Mouse (Mus musculus) lung, adult 2 months (tissue): ENCODE measurements around the gene Cdc25b. TPM values are rescaled to one million over a fixed set of nuclear protein-coding genes. Genes with fewer than 3 reads are reported as not detected.
A peak's percentile ranks its signal among the peaks of the same experiment; 100 is the strongest.

Experiments
- DNase-seq: peaks from one replicate; pipeline ENCODE4 v3.0.0; 2022
- H3K4me1 ChIP-seq: fragments of 200-500 bp; 2 replicates; pipeline ENCODE4 v1.6.1; 2011; ENCODE audit warnings: low read length; ENCODE audit not compliant: control insufficient read depth, insufficient read depth
- H3K4me3 ChIP-seq: fragments of 200-500 bp; replicated peaks from 2 replicates; pipeline ENCODE3; 2011; ENCODE audit warnings: low read depth, mild to moderate bottlenecking, control low read depth, low read length; ENCODE audit errors: extremely low read depth
- CTCF ChIP-seq: fragments of 200-500 bp; IDR thresholded peaks from 2 replicates; pipeline ENCODE4 v1.5.1; 2011; ENCODE audit warnings: mild to moderate bottlenecking, low read length, control low read depth; ENCODE audit not compliant: insufficient read depth
- POLR2A ChIP-seq: fragments of 200-500 bp; IDR thresholded peaks from 2 replicates; pipeline ENCODE4 v1.6.1; 2011; ENCODE audit warnings: low read depth, mild to moderate bottlenecking, control low read depth, low read length, borderline replicate concordance; ENCODE audit errors: extremely low read depth
- WGBS: fragments of 180-500 bp; shearing (Covaris S2); methylation state at CpG from one replicate; pipeline ENCODE4 v1.1.7; 2018; 5-methylcytosine and 5-hydroxymethylcytosine counted together
- polyA plus RNA-seq: library from polyadenylated mRNA; depleted of rRNA; stranded (reverse); fragments of >200 nt; gene quantifications from 2 replicates; pipeline ENCODE4 v1.2.3, GENCODE M21; 2012

Cdc25b gene
- polyA plus RNA-seq, 1 experiment: 39.1 TPM

DNA sequence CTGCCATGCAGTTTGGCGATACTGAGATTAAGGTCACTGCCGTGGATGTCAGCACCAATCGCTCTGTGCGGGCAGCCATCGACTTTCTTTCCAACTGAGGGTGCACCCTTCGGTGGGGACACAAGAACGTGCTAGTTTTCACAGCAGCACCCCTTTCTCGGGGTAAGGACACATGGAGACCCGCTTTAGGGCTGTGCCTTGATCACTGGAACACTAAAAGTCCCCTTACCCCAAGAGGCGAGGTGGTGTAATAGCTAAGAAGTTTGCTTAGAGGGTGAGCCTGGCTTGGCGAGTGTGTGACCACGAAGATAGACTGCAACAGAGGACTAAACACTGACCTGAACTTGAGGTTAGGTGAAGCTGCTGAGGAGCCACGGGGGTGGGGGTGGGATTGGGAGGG lies 41.6 kb upstream of the Cdc25b start:
- peaks cover 5% of the 10 kb centered on the region for H3K4me1 ChIP-seq
- TF ChIP-seq POLR2A: 0 out of 2 replicates have a peak, but pooled peaks have one; percentile 4
- TF ChIP-seq CTCF: no peak
- no peak for DNase-seq
- no peak overlapping the region for H3K4me3 ChIP-seq
- WGBS: 66% methylated on average over 13 of the region's 13 CpGs

DNA sequence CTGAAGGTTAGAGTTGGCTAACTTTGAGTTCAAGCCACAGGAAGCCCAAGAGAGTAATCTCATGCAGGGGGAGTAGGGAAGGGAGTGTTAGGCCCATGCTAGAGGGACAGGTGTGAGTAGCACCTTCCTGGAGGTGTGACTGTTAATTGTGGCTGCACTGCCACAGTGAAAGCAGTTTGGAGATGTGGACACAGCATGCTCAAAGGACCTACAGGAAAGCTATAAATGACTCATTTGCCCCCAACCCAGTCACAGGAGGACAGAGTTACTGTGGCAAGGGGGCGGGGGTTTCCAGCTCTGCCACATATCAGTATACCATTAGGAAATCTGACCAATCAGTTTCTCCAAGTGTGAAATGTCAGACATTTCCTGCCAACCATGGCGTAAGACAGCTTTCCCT lies 41.2 kb upstream of the Cdc25b start:
- peaks cover 3% of the 10 kb centered on the region; the same call in 1 of the 2 replicates for H3K4me1 ChIP-seq
- WGBS: 75% methylated on average over 2 of the region's 2 CpGs
- no peak for TF ChIP-seq CTCF
- no peak for TF ChIP-seq POLR2A
- no peak for DNase-seq
- H3K4me3 ChIP-seq: no peak overlapping the region

DNA sequence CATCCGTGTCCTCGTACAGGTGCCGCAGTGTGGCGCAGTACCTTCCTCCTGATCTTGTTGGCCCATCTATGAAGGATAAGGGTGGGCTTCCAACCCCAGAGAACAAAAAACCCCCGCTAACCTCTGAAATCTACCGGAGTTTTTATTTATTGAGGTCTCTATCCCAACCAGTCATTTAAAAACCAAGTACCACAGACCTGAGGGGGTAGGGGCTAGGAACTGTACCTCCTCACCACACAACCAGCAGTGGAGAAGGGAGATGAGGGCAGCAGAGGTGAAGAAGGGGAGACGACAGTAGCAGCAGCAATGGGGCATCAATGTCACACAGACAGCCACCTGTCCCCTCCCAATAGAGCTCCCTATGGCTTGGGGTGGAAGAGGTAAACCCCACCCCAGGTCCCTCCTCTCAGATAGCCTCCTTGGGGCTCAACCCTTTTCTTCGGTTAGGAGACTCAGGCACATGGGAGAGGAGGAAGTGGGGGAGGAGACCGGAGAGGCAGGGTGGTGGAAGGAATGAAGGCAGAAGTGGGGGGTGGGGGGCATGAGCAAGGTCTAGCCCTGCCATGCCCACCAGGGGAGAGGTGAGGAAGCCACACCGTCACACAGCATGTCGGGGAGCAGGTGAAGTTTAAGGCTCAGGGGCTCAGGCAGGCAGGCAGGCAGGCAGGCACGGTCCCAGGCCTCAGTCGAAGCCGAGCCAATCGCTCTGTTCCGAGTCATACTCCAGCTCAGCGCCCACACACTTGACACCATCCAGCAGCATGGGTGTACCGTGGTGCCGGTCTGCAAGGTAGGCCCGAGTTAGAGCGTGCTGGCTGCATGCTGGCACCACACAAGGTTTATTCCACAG lies 40.3 kb upstream of the Cdc25b start:
- no peaks in the 10 kb centered on the region for H3K4me1 ChIP-seq
- DNase-seq: no peak
- 75% methylated on average over 21 of the region's 21 CpGs for WGBS
- no peak overlapping the region for H3K4me3 ChIP-seq
- TF ChIP-seq POLR2A: no peak; the same call in 1 of the 2 replicates
- no peak for TF ChIP-seq CTCF

DNA sequence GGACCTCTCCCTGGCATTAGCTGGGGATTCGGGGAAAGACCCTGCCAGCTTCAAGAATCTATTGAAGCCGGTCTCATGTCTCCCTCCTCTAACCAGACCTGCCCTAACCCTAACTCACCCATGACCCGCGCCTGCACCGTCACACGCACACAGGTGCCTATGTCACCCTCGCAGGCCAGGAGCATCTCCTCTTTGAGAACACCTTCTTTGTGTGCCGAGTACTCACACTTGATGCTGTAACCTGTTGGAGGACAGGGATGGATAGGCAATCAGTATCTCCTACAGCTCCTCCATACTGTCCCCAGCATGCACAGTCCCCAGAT lies 39.7 kb upstream of the Cdc25b start:
- 94% methylated on average over 8 of the region's 8 CpGs for WGBS

DNA sequence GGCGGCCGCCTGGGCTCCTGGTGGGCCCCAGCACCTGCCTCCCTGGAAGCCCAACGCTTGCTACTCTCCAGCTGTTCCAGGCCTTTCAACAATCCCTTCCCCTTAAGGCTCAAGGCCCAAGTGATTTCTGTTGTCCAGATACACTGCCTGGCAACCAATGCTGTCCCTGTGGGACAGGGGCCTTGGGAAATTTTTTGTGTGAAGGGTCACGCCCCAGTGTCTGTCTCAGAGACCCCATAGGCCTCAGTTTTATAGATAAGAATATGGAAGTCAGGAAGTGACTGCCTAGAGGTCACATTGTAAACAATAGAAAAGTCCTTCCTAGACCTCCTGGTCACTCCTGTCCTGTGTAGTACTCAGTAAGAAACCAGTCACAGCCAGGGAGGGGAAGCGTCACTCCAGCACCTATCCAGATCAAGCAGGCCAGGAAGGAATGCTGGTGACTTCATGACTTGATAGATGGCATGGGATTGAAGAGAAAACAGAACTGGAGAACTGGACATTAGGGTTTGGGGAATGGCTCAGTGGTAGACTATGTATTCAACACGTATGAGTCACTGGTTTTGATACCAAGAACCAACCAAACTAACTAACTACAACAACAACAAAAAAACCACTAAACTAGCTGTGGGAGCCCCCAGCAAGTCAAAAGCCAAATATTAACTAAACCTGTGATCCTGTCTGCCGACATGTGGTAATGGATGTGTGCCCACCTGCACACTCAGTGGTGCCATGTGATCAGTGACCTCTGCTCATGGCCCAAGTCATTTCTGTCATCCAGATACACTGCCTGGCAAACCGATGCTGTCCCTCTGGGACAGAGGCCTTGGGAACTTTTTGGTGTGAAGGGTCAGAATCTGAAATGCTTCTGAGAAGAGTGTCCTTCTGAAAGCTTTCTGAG lies 38.1 kb upstream of the Cdc25b start:
- TF ChIP-seq POLR2A (no peak), CTCF (no peak)
- Histone ChIP-seq H3K4me1 (no peaks in the 10 kb centered on the region), H3K4me3 (no peak overlapping the region)
- no peak for DNase-seq
- 76% methylated on average over 8 of the region's 8 CpGs for WGBS

More for the DNA sequence above, 39.7 kb upstream of the Cdc25b start:
- no peak overlapping the region for H3K4me3 ChIP-seq
- no peaks in the 10 kb centered on the region for H3K4me1 ChIP-seq
- no peak for DNase-seq
- TF ChIP-seq CTCF: no peak
- peak; percentile 16; the same call in 1 of the 2 replicates for TF ChIP-seq POLR2A

DNA sequence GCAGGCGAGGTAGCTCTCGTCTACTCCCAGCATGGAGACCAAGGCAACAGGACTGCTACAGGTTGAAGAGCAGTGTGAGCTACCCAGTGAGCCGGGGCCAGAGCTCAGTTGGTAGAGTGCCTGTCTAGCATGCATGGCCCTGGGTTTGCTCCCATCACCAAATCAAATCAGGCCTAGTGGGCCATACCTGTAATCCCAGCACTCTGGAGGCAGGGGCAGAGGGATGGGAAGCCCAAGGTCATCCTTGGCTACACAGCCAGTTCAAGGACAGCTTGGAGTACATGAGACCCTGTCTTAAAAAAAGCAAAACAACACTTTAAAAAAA lies 37.5 kb upstream of the Cdc25b start:
- no peak for DNase-seq
- 96% methylated on average over 3 of the region's 3 CpGs for WGBS
- H3K4me3 ChIP-seq: no peak overlapping the region
- TF ChIP-seq POLR2A (0 out of 2 replicates have a peak, but pooled peaks have one; percentile 12), CTCF (no peak)
- no peaks in the 10 kb centered on the region for H3K4me1 ChIP-seq

DNA sequence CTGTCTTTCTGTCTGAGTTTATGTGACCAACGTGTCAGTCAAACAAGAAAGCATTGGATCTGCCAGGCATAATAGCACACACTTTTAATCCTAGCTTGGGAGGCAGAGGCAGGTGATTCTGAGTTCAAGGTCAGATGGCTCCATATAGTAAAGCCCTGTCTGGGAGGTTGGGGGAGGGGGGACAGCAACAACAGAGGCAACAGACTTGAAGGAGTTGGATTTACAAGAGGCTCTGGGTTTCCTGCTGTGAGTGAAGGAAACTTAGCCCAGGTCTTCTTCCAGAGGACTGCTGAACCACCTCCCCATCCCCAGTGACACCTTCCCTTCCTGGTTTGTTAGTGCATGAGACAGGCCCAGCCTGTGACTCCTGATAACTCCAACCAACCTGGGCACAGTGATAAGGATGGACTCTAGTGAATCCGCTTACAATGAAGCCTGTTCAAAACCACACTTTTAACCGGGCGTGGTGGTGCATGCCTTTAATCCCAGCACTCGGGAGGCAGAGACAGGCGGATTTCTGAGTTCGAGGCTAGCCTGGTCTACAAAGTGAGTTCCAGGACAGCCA lies 34.5 kb upstream of the Cdc25b start:
- 89% methylated on average over 7 of the region's 7 CpGs for WGBS

DNA sequence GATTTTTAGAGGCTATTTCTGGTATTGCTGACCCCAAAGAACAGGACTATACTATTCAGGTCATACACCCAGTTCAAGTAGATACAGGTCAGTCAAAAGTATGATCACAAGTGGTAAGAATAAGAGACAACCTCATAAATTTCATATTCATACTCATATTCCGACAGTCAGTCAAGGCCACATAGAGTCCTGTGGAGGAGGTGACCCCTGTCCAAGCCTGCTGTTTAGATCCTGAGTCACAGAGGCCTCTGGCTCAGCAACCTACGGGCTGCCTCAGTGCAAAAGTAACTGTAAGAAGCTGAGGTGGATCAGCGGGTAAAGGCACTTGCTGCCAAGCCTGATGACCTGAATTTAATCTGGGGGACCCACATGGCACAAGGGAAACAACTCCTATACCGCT lies 32.7 kb upstream of the Cdc25b start:
- WGBS: 84% methylated on average over 4 of the region's 4 CpGs
- no peak for DNase-seq
- no peak overlapping the region for H3K4me3 ChIP-seq
- TF ChIP-seq POLR2A: no peak
- no peak for TF ChIP-seq CTCF
- peaks cover 2% of the 10 kb centered on the region; the same call in 1 of the 2 replicates for H3K4me1 ChIP-seq

More for the DNA sequence above, 34.5 kb upstream of the Cdc25b start:
- no peak for TF ChIP-seq CTCF
- TF ChIP-seq POLR2A: no peak
- Histone ChIP-seq H3K4me1 (peaks cover 2% of the 10 kb centered on the region; the same call in 1 of the 2 replicates), H3K4me3 (no peak overlapping the region)
- no peak for DNase-seq

DNA sequence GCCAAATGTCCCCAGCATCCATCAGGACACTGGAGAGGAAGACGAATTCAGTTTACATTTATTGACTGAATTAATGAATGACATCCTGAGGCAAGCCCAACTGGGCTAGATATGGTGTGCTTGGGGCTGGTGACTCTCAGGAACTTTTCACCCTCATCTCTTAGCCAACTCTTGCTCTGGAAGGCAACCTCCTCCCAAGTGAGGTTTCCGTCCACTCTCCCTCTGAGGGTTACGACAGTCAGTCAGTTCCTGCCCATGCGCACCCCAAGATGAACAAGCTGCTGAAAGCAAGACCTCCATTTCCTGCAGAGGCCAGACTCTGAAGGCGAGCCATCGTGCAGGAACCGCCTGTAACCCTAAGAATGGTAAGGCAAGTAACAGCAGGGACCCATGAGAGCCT lies 29.8 kb upstream of the Cdc25b start:
- TF ChIP-seq POLR2A (no peak), CTCF (no peak)
- Histone ChIP-seq H3K4me1 (peaks cover 2% of the 10 kb centered on the region; the same call in 1 of the 2 replicates), H3K4me3 (no peak overlapping the region)
- WGBS: 77% methylated on average over 7 of the region's 7 CpGs
- no peak for DNase-seq

DNA sequence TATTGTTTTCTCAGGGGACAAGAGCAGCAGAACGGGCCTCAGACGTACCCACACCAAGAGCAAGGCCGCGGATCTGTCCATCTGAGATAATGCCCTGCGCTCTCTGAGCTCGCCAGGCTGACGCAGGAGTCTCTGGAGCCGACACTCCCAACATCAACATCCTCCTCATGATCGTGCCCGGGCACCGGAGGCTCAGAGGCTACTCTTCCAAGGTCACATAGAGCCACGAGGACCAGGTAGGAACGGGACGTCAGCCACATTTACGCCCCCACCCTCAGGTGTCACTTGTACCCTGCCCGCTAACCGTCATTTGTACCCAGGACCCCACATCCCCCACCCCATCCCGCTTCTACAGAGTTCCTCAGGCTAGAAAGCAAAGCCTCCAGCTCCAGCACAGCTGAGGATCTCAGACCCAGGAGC lies 27.2 kb upstream of the Cdc25b start:
- under 1% methylated on average over 18 of the region's 18 CpGs for WGBS
- DNase-seq: no peak
- H3K4me1 ChIP-seq: peaks cover 2% of the 10 kb centered on the region; the same call in 1 of the 2 replicates
- peak overlapping the region; percentile 70 for H3K4me3 ChIP-seq
- no peak for TF ChIP-seq CTCF
- TF ChIP-seq POLR2A: no peak
